Mouse (Mus musculus) CD4-positive, CD25-positive, alpha-beta regulatory T cell, adult 4 months (primary cell): ENCODE measurements at regions not wholly inside any gene's neighbourhood (a gene's known extent, or its start where the extent isn't known, plus 50 kb on each side); places are given as distances from the start of the nearest gene placed in this dataset.
"Not testable (repeated sequence)": the region's sequence is repeated elsewhere in the genome, so short reads cannot be mapped to it uniquely, and the experiment has no call there.

ENCODE experiments used
- ATAC-seq: one replicate; pipeline ENCODE4 v1.8.0; 2017

GRCm38 (mm10) chr9:115422786-115423185 lies 112.6 kb upstream of the Stt3b start:
- no peak for ATAC-seq

- no peak for ATAC-seq
Measured at GRCm38 (mm10) chr9:115426682-115427081, 116.5 kb upstream of the Stt3b start.

- no peak for ATAC-seq
Measured at GRCm38 (mm10) chr9:115430271-115430670, 120.0 kb upstream of the Stt3b start.

- peak; percentile 77 for ATAC-seq
Measured at GRCm38 (mm10) chr9:115434696-115435095, 124.5 kb upstream of the Stt3b start.

- ATAC-seq, result no peak
Measured at GRCm38 (mm10) chr9:115436301-115436700, 126.1 kb upstream of the Stt3b start.

GRCm38 (mm10) chr9:115438234-115438633 lies 128.0 kb upstream of the Stt3b start:
- not testable (repeated sequence) for ATAC-seq

GRCm38 (mm10) chr9:115446681-115447080 lies 136.5 kb upstream of the Stt3b start:
- no peak for ATAC-seq

- no peak for ATAC-seq
Measured at GRCm38 (mm10) chr9:115450741-115451320, 140.6 kb upstream of the Stt3b start.

GRCm38 (mm10) chr9:115454771-115455170 lies 144.6 kb upstream of the Stt3b start:
- no peak for ATAC-seq

GRCm38 (mm10) chr9:115456121-115456520 lies 145.9 kb upstream of the Stt3b start:
- no peak for ATAC-seq

GRCm38 (mm10) chr9:115456638-115457037 lies 146.4 kb upstream of the Stt3b start:
- ATAC-seq, result no peak

GRCm38 (mm10) chr9:115457889-115458710 lies 147.9 kb upstream of the Stt3b start:
- no peak for ATAC-seq

- ATAC-seq, result not testable (repeated sequence)
Measured at GRCm38 (mm10) chr9:115459075-115459474, 148.9 kb upstream of the Stt3b start.

GRCm38 (mm10) chr9:115465326-115465725 lies 155.1 kb upstream of the Stt3b start:
- no peak for ATAC-seq

GRCm38 (mm10) chr9:115468641-115469040 lies 158.4 kb upstream of the Stt3b start:
- peak; percentile 41 for ATAC-seq

- peak; percentile 53 for ATAC-seq
Measured at GRCm38 (mm10) chr9:115471582-115471981, 161.4 kb upstream of the Stt3b start.

GRCm38 (mm10) chr9:115473037-115473436 lies 162.8 kb upstream of the Stt3b start:
- no peak for ATAC-seq

GRCm38 (mm10) chr9:115473847-115474246 lies 163.6 kb upstream of the Stt3b start:
- ATAC-seq, result no peak

- ATAC-seq, result no peak
Measured at GRCm38 (mm10) chr9:115474342-115474741, 164.1 kb upstream of the Stt3b start.

GRCm38 (mm10) chr9:115476205-115476604 lies 166.0 kb upstream of the Stt3b start:
- no peak for ATAC-seq

- ATAC-seq, result no peak
Measured at GRCm38 (mm10) chr9:115477556-115478220, 167.5 kb upstream of the Stt3b start.

GRCm38 (mm10) chr9:115478946-115479345 lies 168.7 kb upstream of the Stt3b start:
- no peak for ATAC-seq

GRCm38 (mm10) chr9:115481176-115481575 lies 171.0 kb upstream of the Stt3b start:
- peak; percentile 50 for ATAC-seq

GRCm38 (mm10) chr9:115483024-115483423 lies 172.8 kb upstream of the Stt3b start:
- ATAC-seq, result peak; percentile 64
